Mouse (Mus musculus) ES-Bruce4 (cell line): Measurements from ENCODE around the gene Galr2.

ENCODE experiments used
- CTCF ChIP-seq: IDR thresholded peaks from one replicate; pipeline ENCODE4 v1.8.1; 2011; ENCODE audit warnings: low read depth, low read length
- EP300 ChIP-seq: IDR thresholded peaks from 2 replicates; pipeline ENCODE4 v1.6.1; 2011; ENCODE audit warnings: low read depth, low read length; ENCODE audit not compliant: insufficient read depth
- POLR2A ChIP-seq: IDR thresholded peaks from one replicate; pipeline ENCODE4 v1.8.1; 2011; ENCODE audit warnings: low read length; ENCODE audit not compliant: insufficient read depth

- no peak for TF ChIP-seq CTCF
- no peak for TF ChIP-seq EP300
- no peak for TF ChIP-seq POLR2A
Observed at GRCm38 (mm10) chr11:116265352-116265751, 15.4 kb upstream of the Galr2 start.
